Comparison of ENCODE assay signal across 10 mouse cellular contexts in genomic region chr4:117374078-117374540, GRCm38 (mm10).
A peak's percentile ranks its signal among the peaks of the same experiment; 100 is the strongest.
DNase-seq lines count a peak whose midpoint lies in the region; ATAC-seq lines count a peak whose summit lies in the region.
"Had no signal": no experiment of that assay in that cellular context is flagged by ENCODE, and none has a peak within 500 bp of the region (broad histone marks: within the 10 kb centered on the region; RNA-seq: fewer than 3 reads in every experiment).

No protein-coding gene starts in this region.

- DNase-seq in liver: no peak
- DNase-seq in limb, embryonic 10.5 days (ENCODE audit: low spot score): no peak
- DNase-seq in adrenal gland, postnatal 4 days (ENCODE audit: low spot score in 2 of 2): no peak
- DNase-seq in left cerebral cortex, postnatal 25 days (ENCODE audit: low spot score in 2 of 2): no peak
- DNase-seq: heart, postnatal 36 days; right cerebral cortex, adult 18-20 months; thymus, postnatal 36 days had no signal

- no peak overlapping the region for H3K27ac ChIP-seq in liver, embryonic 12.5 days
- no peak overlapping the region for H3K27ac ChIP-seq in forebrain, embryonic 13.5 days
- peak overlapping the region; percentile 69 for H3K27ac ChIP-seq in limb, embryonic 10.5 days
- H3K27ac ChIP-seq in stomach, embryonic 14.5 days (ENCODE audit: low read length): no peak overlapping the region

- H3K9ac ChIP-seq in liver, embryonic 12.5 days: no peak overlapping the region
- H3K9ac ChIP-seq in forebrain, embryonic 13.5 days: 0 out of 2 replicates have a peak overlapping the region, but pooled peaks have one; percentile 21
- H3K9ac ChIP-seq in stomach, embryonic 14.5 days (replicated peaks; ENCODE audit: low read depth, low read length): no peak overlapping the region

- H3K4me3 ChIP-seq in liver, embryonic 12.5 days: no peak overlapping the region
- peak overlapping the region; percentile 14; the same call in 1 of the 2 replicates for H3K4me3 ChIP-seq in forebrain, embryonic 13.5 days
- peak overlapping the region; percentile 37 for H3K4me3 ChIP-seq in limb, embryonic 10.5 days
- peak overlapping the region; percentile 11; the same call in 1 of the 2 replicates for H3K4me3 ChIP-seq in stomach, embryonic 14.5 days (ENCODE audit: low read depth, low read length)

- intact Hi-C loops in left cerebral cortex, postnatal 25 days (cut with DNase I): no loop called here

- H3K4me1 ChIP-seq in liver, embryonic 12.5 days: peaks cover 19% of the 10 kb centered on the region; the same call in 1 of the 2 replicates
- H3K4me1 ChIP-seq in forebrain, embryonic 13.5 days: peaks cover 39% of the 10 kb centered on the region
- H3K4me1 ChIP-seq in limb, embryonic 10.5 days: peaks cover 79% of the 10 kb centered on the region
- peaks cover 23% of the 10 kb centered on the region for H3K4me1 ChIP-seq in stomach, embryonic 14.5 days (ENCODE audit: control insufficient read depth, insufficient read depth, low read length)

- 44% methylated on average over 10 of the region's 10 CpGs for WGBS in liver, embryonic 12.5 days (ENCODE audit: insufficient replicate concordance)
- 7% methylated on average over 10 of the region's 10 CpGs for WGBS in forebrain, embryonic 13.5 days
- 8% methylated on average over 10 of the region's 10 CpGs for WGBS in limb, embryonic 10.5 days
- WGBS in stomach, embryonic 14.5 days: 14% methylated on average over 10 of the region's 10 CpGs

- peaks cover 17% of the 10 kb centered on the region for H3K27me3 ChIP-seq in liver, embryonic 12.5 days (replicated peaks)
- H3K27me3 ChIP-seq in forebrain, embryonic 13.5 days: peaks cover 43% of the 10 kb centered on the region
- H3K27me3 ChIP-seq in limb, embryonic 10.5 days (ENCODE audit: low read depth, poor library complexity, severe bottlenecking): peaks cover 58% of the 10 kb centered on the region
- H3K27me3 ChIP-seq in stomach, embryonic 14.5 days (ENCODE audit: control insufficient read depth, insufficient read depth, low read length): no peaks in the 10 kb centered on the region

- no peaks in the 10 kb centered on the region for H3K36me3 ChIP-seq in liver, embryonic 12.5 days
- H3K36me3 ChIP-seq in forebrain, embryonic 13.5 days (ENCODE audit: poor library complexity, severe bottlenecking): no peaks in the 10 kb centered on the region
- H3K36me3 ChIP-seq in limb, embryonic 10.5 days: peaks cover 2% of the 10 kb centered on the region; the same call in 1 of the 2 replicates
- H3K36me3 ChIP-seq in stomach, embryonic 14.5 days (ENCODE audit: control insufficient read depth, insufficient read depth, low read length): no peaks in the 10 kb centered on the region

- peak overlapping the region; percentile 7; the same call in 1 of the 2 replicates for H3K4me2 ChIP-seq in liver, embryonic 12.5 days
- H3K4me2 ChIP-seq in forebrain, embryonic 13.5 days: peak overlapping the region; percentile 52
- H3K4me2 ChIP-seq in stomach, embryonic 14.5 days (replicated peaks; ENCODE audit: low read depth, low read length): peak overlapping the region; percentile 36

- ATAC-seq in liver, embryonic 12.5 days: no peak
- no peak for ATAC-seq in forebrain, embryonic 13.5 days
- 0 out of 2 replicates have a peak, but pooled peaks have one; percentile 4 for ATAC-seq in stomach, embryonic 14.5 days (ENCODE audit: insufficient number of reproducible peaks, insufficient read depth, low FRiP score, low read depth)

- no peaks in the 10 kb centered on the region for H3K9me3 ChIP-seq in liver, embryonic 12.5 days (replicated peaks)
- H3K9me3 ChIP-seq in forebrain, embryonic 13.5 days (replicated peaks): 0 out of 2 replicates have a peak, but pooled peaks cover 4% of the 10 kb centered on the region
- H3K9me3 ChIP-seq in limb, embryonic 10.5 days (replicated peaks): no peaks in the 10 kb centered on the region
- no peaks in the 10 kb centered on the region for H3K9me3 ChIP-seq in stomach, embryonic 14.5 days (ENCODE audit: control insufficient read depth, low read depth, low read length)
